Mouse (Mus musculus) midbrain, embryonic 14.5 days (tissue): ENCODE data around the gene Plch1. TPM values are rescaled to one million over a fixed set of nuclear protein-coding genes. Genes with fewer than 3 reads are reported as not detected.

Experiments used
- ATAC-seq: fragments of 200-750 bp; cut with Nextera tagmentation; 2 replicates; pipeline ENCODE4 v1.8.0; 2017; ENCODE audit warnings: moderate number of reproducible peaks, moderate library complexity; ENCODE audit not compliant: low FRiP score, low TSS enrichment
- DNase-seq: peaks from one replicate; pipeline ENCODE4 v3.0.0-alpha.2; 2015
- H3K27ac ChIP-seq: fragments of 300-500 bp; sonication (generic); replicated peaks from 2 replicates; pipeline ENCODE4 v1.5.1; 2014; ENCODE audit warnings: mild to moderate bottlenecking, low read depth, low read length, moderate library complexity
- H3K27me3 ChIP-seq: fragments of 300-500 bp; sonication (generic); 2 replicates; pipeline ENCODE4 v1.6.1; 2014; ENCODE audit warnings: low read length, control low read depth, mixed read lengths; ENCODE audit not compliant: control insufficient read depth, insufficient read depth
- H3K36me3 ChIP-seq: fragments of 300-500 bp; sonication (generic); 2 replicates; pipeline ENCODE4 v1.6.1; 2014; ENCODE audit warnings: low read length, control low read depth; ENCODE audit not compliant: control insufficient read depth, insufficient read depth
- H3K4me1 ChIP-seq: fragments of 300-500 bp; sonication (generic); 2 replicates; pipeline ENCODE4 v1.6.1; 2014; ENCODE audit warnings: mild to moderate bottlenecking, antibody characterized with exemption, low read length, control low read depth; ENCODE audit not compliant: control insufficient read depth, insufficient read depth
- H3K4me2 ChIP-seq: fragments of 300-500 bp; sonication (generic); 2 replicates; pipeline ENCODE4 v1.6.1; 2014; ENCODE audit warnings: mild to moderate bottlenecking, low read length, moderate library complexity
- H3K4me3 ChIP-seq: fragments of 300-500 bp; sonication (generic); replicated peaks from 2 replicates; pipeline ENCODE4 v1.5.1; 2014; ENCODE audit warnings: low read depth, low read length
- H3K9ac ChIP-seq: fragments of 300-500 bp; sonication (generic); replicated peaks from 2 replicates; pipeline ENCODE4 v1.6.1; 2014; ENCODE audit warnings: mild to moderate bottlenecking, low read length, moderate library complexity
- H3K9me3 ChIP-seq: fragments of 300-500 bp; sonication (generic); 2 replicates; pipeline ENCODE4 v1.6.1; 2016; ENCODE audit warnings: low read length, control low read depth, mixed read lengths; ENCODE audit not compliant: control insufficient read depth
- WGBS: fragments of 180-500 bp; shearing (Covaris S2); extraction: QIAGEN DNeasy Blood & Tissue Kit; methylation state at CpG from one replicate; pipeline ENCODE4 v1.1.7; 2014; 5-methylcytosine and 5-hydroxymethylcytosine counted together
- polyA plus RNA-seq: library from polyadenylated mRNA; unstranded; fragments of >200 nt; fragmentation: Nextera tagmentation; extraction: Ambion mirVana; gene quantifications from 2 replicates; pipeline ENCODE4 v1.2.1, GENCODE M21; 2014

Plch1 gene
- polyA plus RNA-seq, 1 experiment from 2014 or later = 23.3 TPM

- ATAC-seq (peak; percentile 91), DNase-seq (peak; percentile 83)
- H3K4me2 ChIP-seq = no peak overlapping the region
- H3K9me3 ChIP-seq = no peaks in the 10 kb centered on the region
- H3K4me3 ChIP-seq = no peak overlapping the region
- WGBS = 4% methylated on average over 4 of the region's 4 CpGs
- H3K9ac ChIP-seq = no peak overlapping the region
- H3K4me1 ChIP-seq = peaks cover 11% of the 10 kb centered on the region
- no peaks in the 10 kb centered on the region for H3K36me3 ChIP-seq
- H3K27ac ChIP-seq = peak overlapping the region; percentile 53
- no peaks in the 10 kb centered on the region for H3K27me3 ChIP-seq
Observed at GRCm38 (mm10) chr3:63878995-63879666, 20.1 kb downstream of the Plch1 start.

GRCm38 (mm10) chr3:63872818-63873217 lies 26.5 kb downstream of the Plch1 start:
- H3K9ac ChIP-seq = no peak overlapping the region
- no peak overlapping the region for H3K27ac ChIP-seq
- DNase-seq (no peak), ATAC-seq (no peak)
- H3K27me3 ChIP-seq = no peaks in the 10 kb centered on the region
- H3K4me3 ChIP-seq = no peak overlapping the region
- H3K9me3 ChIP-seq = no peaks in the 10 kb centered on the region
- H3K4me1 ChIP-seq = peaks cover 9% of the 10 kb centered on the region; the same call in 1 of the 2 replicates
- no peak overlapping the region for H3K4me2 ChIP-seq
- H3K36me3 ChIP-seq = no peaks in the 10 kb centered on the region
- 15% methylated on average over 1 of the region's 1 CpGs for WGBS

GRCm38 (mm10) chr3:63871249-63871648 lies 28.0 kb downstream of the Plch1 start:
- ATAC-seq (peak; percentile 48; the same call in 1 of the 2 replicates), DNase-seq (no peak)
- H3K27me3 ChIP-seq = no peaks in the 10 kb centered on the region
- peaks cover 9% of the 10 kb centered on the region; the same call in 1 of the 2 replicates for H3K4me1 ChIP-seq
- WGBS = 8% methylated on average over 2 of the region's 2 CpGs
- no peaks in the 10 kb centered on the region for H3K36me3 ChIP-seq
- H3K4me3 ChIP-seq = no peak overlapping the region
- no peak overlapping the region for H3K4me2 ChIP-seq
- 0 out of 2 replicates have a peak overlapping the region, but pooled peaks have one; percentile 5 for H3K27ac ChIP-seq
- no peaks in the 10 kb centered on the region for H3K9me3 ChIP-seq
- no peak overlapping the region for H3K9ac ChIP-seq

- ATAC-seq = no peak
- WGBS = 66% methylated on average over 1 of the region's 1 CpGs
- H3K27ac ChIP-seq = no peak overlapping the region
Observed at GRCm38 (mm10) chr3:63868285-63868684, 31.0 kb downstream of the Plch1 start.

GRCm38 (mm10) chr3:63865069-63865468 lies 34.2 kb downstream of the Plch1 start:
- WGBS = 38% methylated on average over 2 of the region's 2 CpGs
- ATAC-seq = no peak
- no peaks in the 10 kb centered on the region for H3K9me3 ChIP-seq
- H3K27ac ChIP-seq = no peak overlapping the region
- no peaks in the 10 kb centered on the region for H3K4me1 ChIP-seq
- H3K27me3 ChIP-seq = no peaks in the 10 kb centered on the region
- H3K36me3 ChIP-seq = no peaks in the 10 kb centered on the region
- H3K4me3 ChIP-seq = no peak overlapping the region
- no peak overlapping the region for H3K9ac ChIP-seq
- H3K4me2 ChIP-seq = no peak overlapping the region
- peak; percentile 31 for DNase-seq

More at GRCm38 (mm10) chr3:63868285-63868684, 31.0 kb downstream of the Plch1 start:
- Histone ChIP-seq H3K4me3 (no peak overlapping the region), H3K36me3 (no peaks in the 10 kb centered on the region), H3K4me1 (peaks cover 9% of the 10 kb centered on the region; the same call in 1 of the 2 replicates), H3K9ac (no peak overlapping the region), H3K4me2 (no peak overlapping the region), H3K27me3 (no peaks in the 10 kb centered on the region), H3K9me3 (no peaks in the 10 kb centered on the region)
- peak; percentile 89 for DNase-seq

GRCm38 (mm10) chr3:63862716-63863115 lies 36.6 kb downstream of the Plch1 start:
- WGBS = 86% methylated on average over 10 of the region's 10 CpGs
- H3K4me2 ChIP-seq = no peak overlapping the region
- H3K9me3 ChIP-seq = no peaks in the 10 kb centered on the region
- no peaks in the 10 kb centered on the region for H3K36me3 ChIP-seq
- no peaks in the 10 kb centered on the region for H3K4me1 ChIP-seq
- no peak for ATAC-seq
- H3K27ac ChIP-seq = no peak overlapping the region
- peak; percentile 23 for DNase-seq
- no peaks in the 10 kb centered on the region for H3K27me3 ChIP-seq
- H3K9ac ChIP-seq = no peak overlapping the region
- H3K4me3 ChIP-seq = no peak overlapping the region

- H3K36me3 ChIP-seq = no peaks in the 10 kb centered on the region
- no peaks in the 10 kb centered on the region for H3K9me3 ChIP-seq
- no peak overlapping the region for H3K27ac ChIP-seq
- ATAC-seq (no peak), DNase-seq (no peak)
- H3K9ac ChIP-seq = no peak overlapping the region
- WGBS = 84% methylated on average over 5 of the region's 5 CpGs
- H3K27me3 ChIP-seq = no peaks in the 10 kb centered on the region
- peaks cover 13% of the 10 kb centered on the region; the same call in 1 of the 2 replicates for H3K4me1 ChIP-seq
- no peak overlapping the region for H3K4me2 ChIP-seq
- no peak overlapping the region for H3K4me3 ChIP-seq
Observed at GRCm38 (mm10) chr3:63852828-63853227, 46.4 kb downstream of the Plch1 start.

- ATAC-seq = peak; percentile 86
- peak overlapping the region; percentile 71 for H3K27ac ChIP-seq
Observed at GRCm38 (mm10) chr3:63851125-63851698, 48.1 kb downstream of the Plch1 start.

More at GRCm38 (mm10) chr3:63851125-63851698, 48.1 kb downstream of the Plch1 start:
- Histone ChIP-seq H3K4me2 (peak overlapping the region; percentile 50), H3K4me1 (peaks cover 13% of the 10 kb centered on the region; the same call in 1 of the 2 replicates), H3K36me3 (no peaks in the 10 kb centered on the region), H3K27me3 (no peaks in the 10 kb centered on the region), H3K9ac (0 out of 2 replicates have a peak overlapping the region, but pooled peaks have one; percentile 0), H3K9me3 (no peaks in the 10 kb centered on the region), H3K4me3 (peak overlapping the region; percentile 23)
- peak; percentile 80 for DNase-seq
- WGBS = 12% methylated on average over 12 of the region's 12 CpGs
